Mouse (Mus musculus) brown adipose tissue, adult 24 weeks (tissue): ENCODE measurements around the gene Sertad3. TPM values are rescaled to one million over a fixed set of nuclear protein-coding genes. Genes with fewer than 3 reads are reported as not detected.

Experiments
- polyA plus RNA-seq: library from polyadenylated mRNA; stranded (reverse); fragments of >200 nt; gene quantifications from 2 replicates; pipeline ENCODE4 v1.2.4, GENCODE M21; 2012; ENCODE audit not compliant: missing spikeins, insufficient read depth, insufficient read length

Gene Sertad3
- polyA plus RNA-seq, 1 experiment: 4.2 TPM

Other genes with a start within 250 kb of the Sertad3 start
- 2.2 and 5.2 TPM in 2 replicates for gene Itpkc, start 245.1 kb upstream of the Sertad3 start, polyA plus RNA-seq
- 13.3 and 19.1 TPM in 2 replicates for gene Coq8b, start 240.7 kb upstream of the Sertad3 start, polyA plus RNA-seq
- 2.6 and 2.7 TPM in 2 replicates for gene Numbl, start 215.3 kb upstream of the Sertad3 start, polyA plus RNA-seq
- gene Ltbp4, start 136.1 kb upstream of the Sertad3 start, polyA plus RNA-seq: 22.8 and 25.9 TPM in 2 replicates
- 11.6 TPM in 2 replicates for gene Shkbp1, start 117.7 kb upstream of the Sertad3 start, polyA plus RNA-seq
- 3.5 TPM in 1 of 2 replicates, not detected in the other for gene Gm20479, start 116.3 kb upstream of the Sertad3 start, polyA plus RNA-seq
- 0.20 TPM in 1 of 2 replicates, not detected in the other for gene Sptbn4, start 26.1 kb upstream of the Sertad3 start, polyA plus RNA-seq
- 80.2 and 109 TPM in 2 replicates for gene Blvrb, start 25.8 kb upstream of the Sertad3 start, polyA plus RNA-seq
- gene Sertad1, start 13.1 kb downstream of the Sertad3 start, polyA plus RNA-seq: 10.1 and 13.6 TPM in 2 replicates
- gene Prx, start 25.6 kb downstream of the Sertad3 start, polyA plus RNA-seq: 0.32 and 0.50 TPM in 2 replicates
- gene Hipk4, start 49.5 kb downstream of the Sertad3 start, polyA plus RNA-seq: not detected in 2 replicates
- 23.5 and 27.8 TPM in 2 replicates for gene Pld3, start 79.5 kb downstream of the Sertad3 start, polyA plus RNA-seq
- 5.8 and 12.3 TPM in 2 replicates for gene 2310022A10Rik, start 79.5 kb downstream of the Sertad3 start, polyA plus RNA-seq
- gene Akt2, start 117.8 kb downstream of the Sertad3 start, polyA plus RNA-seq: 294 and 321 TPM in 2 replicates
- not detected in 2 replicates for gene Ttc9b, start 180.1 kb downstream of the Sertad3 start, polyA plus RNA-seq
- 13.0 and 13.2 TPM in 2 replicates for gene Map3k10, start 200.8 kb downstream of the Sertad3 start, polyA plus RNA-seq
- 1.3 and 3.1 TPM in 2 replicates for gene Zfp607b, start 215.6 kb downstream of the Sertad3 start, polyA plus RNA-seq